Comparison of ENCODE assay signal across 21 mouse cellular contexts in the genomic region with DNA sequence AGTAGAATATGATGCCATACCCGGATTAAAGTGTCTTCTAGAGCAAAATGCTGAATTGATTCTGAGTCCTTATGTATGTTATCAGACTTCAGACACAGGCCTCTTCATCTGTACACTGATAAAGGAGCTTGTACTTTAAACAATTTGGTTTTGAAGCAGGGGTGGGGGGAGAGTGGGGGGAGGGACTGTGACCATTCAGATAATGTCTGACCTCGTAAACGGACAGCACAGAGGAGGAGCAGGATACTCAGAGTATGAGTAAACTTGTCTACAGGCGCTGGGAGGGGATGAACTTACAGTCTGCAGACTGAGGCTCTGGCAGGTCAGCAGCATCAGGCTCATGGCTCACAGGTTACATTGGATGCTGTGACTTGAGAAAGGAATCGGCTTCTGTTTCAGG.
A peak's percentile ranks its signal among the peaks of the same experiment; 100 is the strongest.
DNase-seq lines count a peak whose midpoint lies in the region; ATAC-seq lines count a peak whose summit lies in the region.
"Had no signal": no experiment of that assay in that cellular context is flagged by ENCODE, and none has a peak within 500 bp of the region (broad histone marks: within the 10 kb centered on the region; RNA-seq: fewer than 3 reads in every experiment).

No protein-coding gene starts in this region.

- no peak overlapping the region for H3K9ac ChIP-seq in liver, embryonic 12.5 days
- 0 out of 2 replicates have a peak overlapping the region, but pooled peaks have one; percentile 11 for H3K9ac ChIP-seq in liver, embryonic 16.5 days (ENCODE audit: low read depth, low read length)
- H3K9ac ChIP-seq: embryonic facial prominence, embryonic 13.5 days; forebrain, embryonic 12.5 days; heart, embryonic 13.5 days had no signal

- no peaks in the 10 kb centered on the region for H3K27me3 ChIP-seq in liver, embryonic 12.5 days (replicated peaks)
- H3K27me3 ChIP-seq in liver, embryonic 16.5 days (ENCODE audit: control insufficient read depth, insufficient read depth, low read depth, low read length) = no peaks in the 10 kb centered on the region
- H3K27me3 ChIP-seq: embryonic facial prominence, embryonic 13.5 days; forebrain, embryonic 12.5 days; heart, embryonic 13.5 days; Patski had no signal

- H3K36me3 ChIP-seq in liver, embryonic 12.5 days = no peaks in the 10 kb centered on the region
- no peaks in the 10 kb centered on the region for H3K36me3 ChIP-seq in liver, embryonic 16.5 days (ENCODE audit: control insufficient read depth, insufficient read depth)
- H3K36me3 ChIP-seq: embryonic facial prominence, embryonic 13.5 days; forebrain, embryonic 12.5 days; heart, embryonic 13.5 days had no signal

- peaks cover 77% of the 10 kb centered on the region for H3K4me1 ChIP-seq in liver, embryonic 12.5 days
- H3K4me1 ChIP-seq in liver, embryonic 16.5 days (ENCODE audit: control insufficient read depth, low read depth, low read length) = peaks cover 22% of the 10 kb centered on the region
- H3K4me1 ChIP-seq: embryonic facial prominence, embryonic 13.5 days; forebrain, embryonic 12.5 days had no signal

- WGBS in liver, embryonic 12.5 days (ENCODE audit: insufficient replicate concordance) = 21% methylated on average over 5 of the region's 5 CpGs
- WGBS in liver, embryonic 16.5 days (ENCODE audit: insufficient replicate concordance) = 26% methylated on average over 5 of the region's 5 CpGs

- peak; percentile 71 for ATAC-seq in liver, embryonic 12.5 days
- peak; percentile 71 for ATAC-seq in liver, embryonic 16.5 days (ENCODE audit: low read depth)
- ATAC-seq: activated CD4-positive, CD25-positive, alpha-beta regulatory T cell, adult 4 months; CD4-positive, CD25-positive, alpha-beta regulatory T cell, adult 4 months; forebrain, embryonic 16.5 days; Patski had no signal

- H3K4me2 ChIP-seq in liver, embryonic 12.5 days = peak overlapping the region; percentile 47
- H3K4me2 ChIP-seq in liver, embryonic 16.5 days (ENCODE audit: low read depth, low read length) = no peak overlapping the region; the same call in 1 of the 2 replicates
- H3K4me2 ChIP-seq: embryonic facial prominence, embryonic 13.5 days; forebrain, embryonic 12.5 days; heart, embryonic 13.5 days had no signal

- peak; percentile 12 for DNase-seq in heart, adult 11 months
- DNase-seq in heart, adult 8-10 months (ENCODE audit: low spot score) = no peak
- no peak for DNase-seq in thymus, postnatal 4 days
- no peak for DNase-seq in layer of hippocampus, adult 18-20 months (ENCODE audit: low spot score in 2 of 2)
- DNase-seq in left cerebral cortex, adult 8-10 months (ENCODE audit: low spot score in 2 of 2) = no peak
- DNase-seq: adrenal gland, postnatal 14 days; B cell, adult 2 months; cerebellum, adult 11-12 months; cerebellum, adult 9-11 months; cerebellum, postnatal 36 days; gastrocnemius, postnatal 10 days; heart, postnatal 36 days had no signal

- H3K4me3 ChIP-seq in liver, embryonic 12.5 days = no peak overlapping the region
- H3K4me3 ChIP-seq in liver, embryonic 16.5 days (ENCODE audit: low read depth, low read length) = no peak overlapping the region
- H3K4me3 ChIP-seq: embryonic facial prominence, embryonic 13.5 days; forebrain, embryonic 12.5 days; heart, embryonic 13.5 days had no signal

- no peaks in the 10 kb centered on the region for H3K9me3 ChIP-seq in liver, embryonic 12.5 days (replicated peaks)
- H3K9me3 ChIP-seq in liver, embryonic 16.5 days (replicated peaks; ENCODE audit: control insufficient read depth, low read length) = no peaks in the 10 kb centered on the region
- H3K9me3 ChIP-seq: embryonic facial prominence, embryonic 13.5 days; forebrain, embryonic 12.5 days; heart, embryonic 13.5 days had no signal

- peak overlapping the region; percentile 79 for H3K27ac ChIP-seq in liver, embryonic 12.5 days
- H3K27ac ChIP-seq in liver, embryonic 16.5 days (ENCODE audit: low read length) = peak overlapping the region; percentile 76
- H3K27ac ChIP-seq: embryonic facial prominence, embryonic 13.5 days; forebrain, embryonic 12.5 days; heart, embryonic 13.5 days had no signal
